Mouse (Mus musculus) left cerebral cortex, postnatal 10 days (tissue): ENCODE data around the gene Sctr. TPM values are rescaled to one million over a fixed set of nuclear protein-coding genes. Genes with fewer than 3 reads are reported as not detected.

Experiments used
- DNase-seq, 2 experiments: peaks; one replicate each; pipeline ENCODE4 v3.0.0; 2021 to 2022; ENCODE audit warnings: low spot score in 2 of 2, mixed read lengths in 1 of 2; ENCODE audit errors: extremely low spot score in 1 of 2
- intact Hi-C: fragments of 180-260 bp; cut with DNase I; formaldehyde crosslinking; loops from one replicate; pipeline ENCODE4 v1.15.1; 2025
- total RNA-seq, 2 experiments: library from RNA; stranded (reverse); gene quantifications; 2 replicates each; pipeline ENCODE4 v1.2.3; 2021

Gene Sctr
- total RNA-seq, 2 experiments from 2014 or later: 0.75 to 1.0 TPM

DNA sequence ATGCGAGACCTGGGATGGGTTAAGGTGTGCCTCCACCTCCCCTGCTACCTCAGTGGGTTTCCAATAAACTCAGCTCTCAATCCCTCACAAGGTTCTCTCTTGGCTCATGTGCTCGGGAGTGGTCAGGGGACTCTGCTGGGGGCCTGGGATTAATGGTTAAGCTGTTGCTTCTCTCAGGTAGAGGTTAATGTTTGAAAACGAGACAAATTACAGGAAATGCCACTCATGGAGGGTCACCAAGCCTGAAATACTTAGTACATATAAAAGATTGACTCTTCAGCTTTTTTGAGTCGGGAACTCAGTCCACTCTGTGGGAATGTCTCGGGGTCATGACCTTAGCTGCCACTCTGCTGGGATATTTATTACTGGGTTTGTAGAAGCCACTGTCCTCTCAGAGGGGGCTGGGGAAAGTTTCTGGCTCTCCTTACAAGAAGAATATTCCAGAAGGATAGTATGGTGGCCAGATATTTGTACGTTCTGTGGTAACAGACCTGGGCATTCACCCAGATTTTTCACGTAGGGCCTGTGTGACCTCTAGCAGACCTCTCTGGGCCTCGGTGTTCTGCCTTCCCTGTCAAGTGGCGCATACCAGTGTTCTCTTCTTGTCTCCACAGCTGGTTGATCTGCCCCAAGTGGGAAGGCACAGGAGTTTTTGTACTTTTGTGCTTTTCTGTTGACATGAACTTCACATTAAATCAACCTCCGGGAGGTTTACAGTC is 17.8 kb downstream of the Sctr start:
- DNase-seq: no peak
- intact Hi-C loops: no loop called here

GRCm38 (mm10) chr1:120025050-120025439 is 18.4 kb downstream of the Sctr start:
- DNase-seq: no peak
- intact Hi-C loops: no loop called here

DNA sequence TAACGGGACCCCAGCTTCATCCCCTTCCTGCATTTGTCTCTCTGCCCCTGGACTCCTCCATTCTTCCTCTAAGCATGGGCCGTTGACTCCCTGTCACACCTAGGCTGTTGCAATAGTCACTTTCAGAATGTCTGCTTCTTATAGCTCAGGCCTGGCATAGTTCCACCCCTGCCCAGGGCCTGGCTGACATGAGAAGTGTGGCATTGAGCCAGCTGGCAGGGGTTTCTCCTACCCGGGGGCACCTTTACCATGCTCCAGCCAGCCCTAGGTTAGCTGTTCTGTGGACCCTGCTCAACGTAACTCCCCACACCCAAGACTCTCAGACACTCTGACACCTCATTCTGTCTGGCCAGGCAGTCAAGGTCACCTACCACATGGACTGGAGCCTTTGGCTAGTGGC is 21.0 kb downstream of the Sctr start:
- DNase-seq: peak in 1 of 2 experiments; percentile 37
- intact Hi-C loops: no loop called here

GRCm38 (mm10) chr1:120030474-120030873 is 23.8 kb downstream of the Sctr start:
- intact Hi-C loops: no loop called here
- no peak for DNase-seq

DNA sequence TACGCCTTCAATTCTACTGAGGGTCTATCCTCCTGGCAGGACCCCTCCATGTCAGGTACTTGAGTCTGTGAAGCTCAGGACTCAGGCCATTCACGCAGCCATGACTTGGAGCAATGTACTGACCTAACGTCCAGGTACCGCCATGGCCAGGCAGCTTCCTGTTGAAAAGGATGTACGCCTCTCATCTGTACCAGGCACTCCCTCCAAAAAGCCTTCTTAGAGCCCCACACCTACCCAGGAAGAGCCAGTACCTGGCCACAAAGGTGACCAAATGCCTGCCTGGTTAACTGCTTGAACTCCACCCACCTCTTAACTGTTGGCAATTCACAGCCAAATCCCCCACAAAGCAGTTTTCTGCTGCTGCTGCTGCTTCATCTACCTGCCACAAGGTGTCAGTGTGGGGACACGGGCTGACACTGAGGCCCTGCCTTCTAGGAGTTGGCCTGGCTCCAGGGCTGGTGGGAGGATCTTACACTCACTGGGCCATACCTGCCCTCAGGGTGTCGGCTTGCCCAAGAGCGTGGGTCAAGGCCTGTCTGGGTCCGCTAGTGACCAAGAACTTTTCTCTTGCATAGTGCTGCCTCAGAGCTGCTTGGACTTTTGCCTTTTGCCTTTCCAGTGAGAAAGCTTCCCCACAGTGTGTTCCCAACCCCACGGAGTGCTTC is 26.2 kb downstream of the Sctr start:
- peak; percentile 59 to 91 for DNase-seq
- intact Hi-C loops: loop anchor here (2.0 kb wide), 1 partner anchor 60 kb away; no protein-coding TSS in a partner anchor

DNA sequence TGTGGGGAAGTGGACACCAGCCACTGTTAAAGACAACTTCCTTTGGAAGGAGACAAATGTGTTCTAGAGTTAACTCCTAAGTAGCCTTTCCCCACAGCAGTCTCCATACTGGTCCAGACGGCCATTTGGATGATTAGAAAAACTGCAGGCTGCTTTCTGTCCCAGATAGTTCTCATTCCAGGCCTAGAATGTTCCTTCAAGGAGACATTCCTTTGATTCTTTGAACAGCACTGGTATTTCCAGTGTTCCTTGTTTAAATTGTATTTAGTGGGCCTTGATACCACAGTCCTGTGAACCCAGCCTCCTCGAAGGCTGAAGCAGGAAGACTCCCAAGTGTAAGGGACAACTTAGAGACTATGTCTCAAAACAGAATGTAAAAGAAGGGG is 26.8 kb downstream of the Sctr start:
- intact Hi-C loops: loop anchor here (2.0 kb wide), 1 partner anchor 59 kb away; no protein-coding TSS in a partner anchor
- no peak for DNase-seq

DNA sequence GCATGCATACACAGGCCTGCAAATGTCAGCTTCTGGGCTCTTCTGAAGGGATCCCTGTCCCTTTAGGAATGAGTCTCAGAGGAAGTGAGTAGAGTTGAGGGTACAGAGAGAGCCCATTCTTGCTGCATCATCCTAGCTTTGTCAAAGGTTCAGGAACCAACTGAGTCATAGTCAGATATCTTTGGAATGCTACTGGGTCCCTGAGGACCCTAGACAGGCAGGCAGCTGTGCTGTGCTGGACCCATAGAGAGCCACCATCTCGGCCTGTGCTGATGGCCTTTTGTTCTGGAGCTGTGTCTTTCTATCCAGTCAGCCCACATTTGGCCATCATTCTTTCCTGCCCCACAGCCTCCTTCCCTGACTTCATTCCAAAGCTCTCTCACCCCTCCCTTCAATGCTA is 28.1 kb downstream of the Sctr start:
- DNase-seq: no peak
- intact Hi-C loops: no loop called here

GRCm38 (mm10) chr1:120035456-120036034 is 28.9 kb downstream of the Sctr start:
- intact Hi-C loops: no loop called here
- no peak for DNase-seq

DNA sequence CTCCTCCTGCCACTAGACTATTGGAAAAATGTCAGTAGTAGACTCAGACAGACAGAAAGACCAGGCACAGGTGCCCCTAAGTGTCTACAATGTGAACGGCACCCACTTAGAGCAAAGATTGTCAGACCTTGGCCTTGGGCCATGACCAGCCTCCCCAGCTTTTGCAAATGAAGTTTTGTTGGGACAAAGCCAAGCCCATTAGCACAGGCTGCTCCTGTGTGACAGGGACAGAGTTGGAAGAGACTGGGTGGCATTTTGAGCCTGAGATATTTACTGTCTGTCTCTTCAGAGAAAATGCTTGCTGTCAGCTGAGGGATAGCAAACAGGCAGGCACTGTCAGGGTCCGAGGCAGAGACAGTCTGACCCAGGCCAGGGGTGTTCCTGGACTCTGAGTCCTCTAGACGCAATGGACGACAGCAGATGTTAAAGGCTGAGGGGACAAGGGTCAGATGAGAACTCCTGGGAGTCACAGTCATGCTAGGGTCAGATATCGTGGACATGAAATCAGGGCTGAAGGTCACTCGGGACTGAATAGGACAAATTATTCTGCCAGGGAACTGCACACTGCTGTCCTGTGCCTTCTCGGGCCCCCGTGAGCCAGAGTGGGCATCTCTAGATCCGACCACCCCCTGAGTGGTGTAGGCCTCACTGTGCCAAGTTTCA is 30.5 kb downstream of the Sctr start:
- intact Hi-C loops: no loop called here
- DNase-seq: no peak

DNA sequence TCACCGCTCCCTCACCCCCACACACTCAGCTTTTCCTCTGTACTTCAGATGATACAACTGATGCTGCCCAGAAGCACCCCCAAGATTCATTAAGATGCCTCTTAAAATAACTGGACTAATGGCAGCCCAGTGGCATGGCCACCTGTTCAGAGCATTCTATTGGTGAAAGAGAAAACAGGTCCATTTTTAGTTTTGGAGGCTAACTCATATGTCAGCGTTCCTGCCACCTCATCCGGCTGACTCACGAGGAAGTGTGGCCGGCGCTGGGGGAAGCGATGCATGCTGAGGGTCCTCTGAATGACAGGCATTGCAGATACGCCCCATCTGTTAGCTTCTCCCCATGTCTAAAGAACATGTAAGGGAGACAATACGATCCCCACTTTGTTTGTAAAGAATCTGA is 31.9 kb downstream of the Sctr start:
- DNase-seq: no peak
- intact Hi-C loops: no loop called here

DNA sequence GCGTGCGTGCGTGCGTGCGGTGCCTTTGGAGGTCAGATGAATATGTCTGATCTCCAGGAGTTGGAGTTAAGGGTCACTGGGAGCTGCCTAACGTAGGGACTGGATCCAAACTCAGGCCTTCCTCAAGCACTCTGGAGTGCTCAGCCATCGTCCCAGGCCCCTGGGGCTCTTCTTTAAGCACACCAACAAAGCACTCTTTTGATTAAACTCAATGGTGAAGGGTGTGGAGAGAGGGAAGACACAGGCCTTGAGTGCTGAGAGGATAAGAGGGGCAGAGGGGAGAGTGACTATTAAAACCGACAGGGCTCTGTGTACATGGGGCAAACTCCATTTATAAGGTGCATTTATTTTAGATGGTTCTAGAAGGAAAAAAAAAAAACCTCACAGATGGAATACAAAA is 35.7 kb downstream of the Sctr start:
- DNase-seq: no peak
- intact Hi-C loops: no loop called here

DNA sequence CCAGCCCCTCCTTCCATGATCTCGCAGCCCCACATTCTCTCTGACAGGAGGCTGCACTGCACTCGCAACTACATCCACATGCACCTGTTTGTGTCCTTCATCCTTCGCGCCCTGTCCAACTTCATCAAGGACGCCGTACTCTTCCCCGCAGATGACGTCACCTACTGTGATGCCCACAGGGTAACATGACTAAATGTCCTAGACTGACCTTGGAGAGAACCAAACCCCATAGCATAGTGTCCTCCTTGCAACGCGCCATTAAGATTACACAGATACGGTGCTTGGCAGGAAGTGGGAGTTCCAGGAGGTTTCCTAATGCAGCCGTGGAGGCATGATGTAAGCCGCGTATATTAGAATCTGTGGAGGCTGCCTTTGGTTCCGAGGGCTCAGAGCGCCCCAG is 37.9 kb downstream of the Sctr start:
- DNase-seq: no peak
- intact Hi-C loops: no loop called here

DNA sequence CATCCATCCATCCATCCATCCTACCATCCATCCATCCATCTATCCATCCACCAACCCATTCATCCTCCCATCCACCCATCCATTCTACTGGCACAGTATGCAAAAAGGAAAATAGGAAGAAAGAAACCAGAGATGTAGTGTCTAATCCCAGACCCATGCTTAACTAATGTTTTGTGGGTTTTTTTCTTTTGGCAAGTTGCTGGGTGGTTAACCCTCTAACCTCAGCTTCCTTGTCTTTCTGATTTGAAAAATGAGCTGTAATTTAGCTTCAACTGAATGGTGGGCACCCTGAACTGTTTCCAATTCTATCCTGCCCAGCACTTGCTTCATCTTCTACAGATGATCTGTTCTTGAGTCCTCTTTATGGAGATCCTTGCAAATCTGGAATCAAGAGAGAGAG is 40.6 kb downstream of the Sctr start:
- no peak for DNase-seq
- intact Hi-C loops: no loop called here

DNA sequence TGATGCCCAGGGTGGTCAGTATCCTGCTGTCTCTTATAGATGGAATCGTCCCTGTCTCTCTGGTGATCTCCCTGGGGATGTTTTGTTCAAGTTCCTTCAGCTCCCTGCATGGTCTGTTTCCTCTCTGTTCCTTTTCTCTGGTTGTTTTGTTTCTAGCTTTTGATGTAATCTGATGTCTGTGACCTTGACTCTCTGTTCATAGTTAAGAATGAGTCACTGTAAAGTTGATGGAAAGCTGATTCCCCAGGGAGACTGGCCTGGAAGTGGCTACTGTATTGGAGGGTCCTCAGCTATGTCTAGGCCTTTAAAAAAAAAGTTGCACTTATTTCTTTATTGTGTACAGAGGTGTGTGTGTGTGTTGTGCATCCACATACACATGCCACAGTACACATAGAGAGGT is 44.4 kb downstream of the Sctr start:
- no peak for DNase-seq
- intact Hi-C loops: no loop called here

DNA sequence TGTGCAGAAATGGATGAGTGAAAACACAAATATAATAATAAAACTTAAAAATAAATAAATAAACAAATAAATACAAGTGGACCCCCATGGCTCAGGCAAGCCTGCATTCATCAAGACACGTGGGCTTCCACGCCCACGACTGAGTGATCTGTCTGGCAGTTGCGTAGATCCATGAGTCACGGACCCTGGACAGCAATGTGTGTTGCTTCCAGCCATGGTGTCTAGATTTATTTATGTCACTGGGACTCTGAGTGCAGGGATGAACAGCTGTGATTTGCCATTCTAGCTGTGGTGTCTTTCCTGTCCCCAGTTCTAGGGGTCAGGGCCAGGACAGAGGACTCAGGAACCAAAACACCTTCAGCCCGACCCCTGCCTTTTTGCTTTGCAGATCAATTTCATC is 48.3 kb downstream of the Sctr start:
- intact Hi-C loops: no loop called here
- DNase-seq: no peak

- no peak for DNase-seq
- intact Hi-C loops: no loop called here
Observed at GRCm38 (mm10) chr1:120055475-120055874, 48.8 kb downstream of the Sctr start.

DNA sequence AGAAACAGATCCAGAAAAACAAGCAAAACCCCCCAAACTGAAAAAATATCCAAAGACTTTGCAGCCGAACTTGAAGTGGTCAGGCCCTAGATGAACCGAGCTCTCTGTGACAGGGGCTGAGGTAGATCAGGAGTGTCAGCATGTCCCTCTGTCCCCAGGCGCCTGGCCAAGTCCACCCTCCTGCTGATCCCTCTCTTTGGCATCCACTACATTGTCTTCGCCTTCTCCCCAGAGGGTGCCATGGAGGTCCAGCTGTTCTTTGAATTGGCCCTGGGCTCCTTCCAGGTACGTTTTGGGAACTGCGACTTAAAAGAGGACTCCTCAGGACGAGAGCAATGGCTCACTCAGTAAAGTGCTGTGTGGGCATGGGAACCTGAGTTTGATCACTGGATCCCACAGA is 49.5 kb downstream of the Sctr start:
- intact Hi-C loops: no loop called here
- no peak for DNase-seq

- intact Hi-C loops: no loop called here
- peak in 1 of 2 experiments; percentile 36 for DNase-seq
Observed at GRCm38 (mm10) chr1:120057044-120057443, 50.4 kb downstream of the Sctr start.

- intact Hi-C loops: no loop called here
- DNase-seq: no peak
Observed at GRCm38 (mm10) chr1:120057674-120058430, 51.2 kb downstream of the Sctr start.
